Mouse (Mus musculus) liver, postnatal 0 days (tissue): ENCODE data around the gene Gm49661. TPM values are rescaled to one million over a fixed set of nuclear protein-coding genes. Genes with fewer than 3 reads are reported as not detected.

Source experiments
- ATAC-seq: fragments of 200-750 bp; cut with Nextera tagmentation; 2 replicates; pipeline ENCODE4 v1.8.0; 2017; ENCODE audit warnings: mild to moderate bottlenecking, moderate library complexity
- DNase-seq: peaks from one replicate; pipeline ENCODE4 v3.0.0-alpha.2; 2016
- H3K27ac ChIP-seq: fragments of 300-500 bp; sonication (generic); 2 replicates; pipeline ENCODE4 v1.5.1; 2014; ENCODE audit warnings: antibody characterized with exemption, moderate library complexity, mild to moderate bottlenecking, low read depth
- H3K27me3 ChIP-seq: fragments of 300-500 bp; sonication (generic); 2 replicates; pipeline ENCODE4 v1.6.1; 2014; ENCODE audit warnings: low read length, control low read depth, mixed read lengths; ENCODE audit not compliant: insufficient read depth
- H3K36me3 ChIP-seq: fragments of 300-500 bp; sonication (generic); replicated peaks from 2 replicates; pipeline ENCODE4 v1.6.1; 2014; ENCODE audit warnings: mild to moderate bottlenecking, control low read depth, low read length, moderate library complexity, mixed read lengths; ENCODE audit not compliant: insufficient read depth
- H3K4me1 ChIP-seq: fragments of 300-500 bp; sonication (generic); 2 replicates; pipeline ENCODE4 v1.6.1; 2014; ENCODE audit warnings: antibody characterized with exemption, mild to moderate bottlenecking, control low read depth; ENCODE audit not compliant: insufficient read depth
- H3K4me2 ChIP-seq: fragments of 300-500 bp; sonication (generic); 2 replicates; pipeline ENCODE4 v1.6.1; 2014; ENCODE audit warnings: low read depth, mild to moderate bottlenecking, low read length, moderate library complexity, mixed read lengths
- H3K4me3 ChIP-seq: fragments of 300-500 bp; sonication (generic); 2 replicates; pipeline ENCODE4 v1.5.1; 2014; ENCODE audit warnings: low read depth, low read length
- H3K9ac ChIP-seq: fragments of 300-500 bp; sonication (generic); replicated peaks from 2 replicates; pipeline ENCODE4 v1.6.1; 2014; ENCODE audit warnings: mild to moderate bottlenecking, moderate library complexity
- H3K9me3 ChIP-seq: fragments of 300-500 bp; sonication (generic); 2 replicates; pipeline ENCODE4 v1.6.1; 2016; ENCODE audit warnings: mild to moderate bottlenecking, control low read depth, low read length, mixed read lengths
- CTCF ChIP-seq: sonication (generic); IDR thresholded peaks from 2 replicates; pipeline ENCODE4 v1.5.1; 2016; ENCODE audit warnings: antibody characterized with exemption, low read depth
- EP300 ChIP-seq: IDR thresholded peaks from 2 replicates; pipeline ENCODE4 v1.6.1; 2016; ENCODE audit warnings: antibody characterized with exemption, low read depth, mild to moderate bottlenecking
- WGBS: fragments of 180-500 bp; shearing (Covaris S2); extraction: QIAGEN DNeasy Blood & Tissue Kit; methylation state at CpG from one replicate; pipeline ENCODE4 v1.1.7; 2014; ENCODE audit not compliant: insufficient replicate concordance; 5-methylcytosine and 5-hydroxymethylcytosine counted together
- polyA plus RNA-seq: library from polyadenylated mRNA; unstranded; fragments of >200 nt; fragmentation: Nextera tagmentation; extraction: Ambion mirVana; gene quantifications from 2 replicates; pipeline ENCODE4 v1.2.1, GENCODE M21; 2015

Gene Gm49661
- polyA plus RNA-seq, 1 experiment from 2014 or later, result not detected

GRCm38 (mm10) chr8:85011242-85011641 lies 42.0 kb upstream of the Gm49661 start:
- H3K9ac ChIP-seq, result no peak overlapping the region
- ATAC-seq (no peak), DNase-seq (no peak)
- no peak overlapping the region for H3K27ac ChIP-seq
- TF ChIP-seq CTCF (no peak), EP300 (no peak)
- H3K36me3 ChIP-seq, result no peaks in the 10 kb centered on the region
- peaks cover 46% of the 10 kb centered on the region for H3K27me3 ChIP-seq
- peaks cover 4% of the 10 kb centered on the region; the same call in 1 of the 2 replicates for H3K4me1 ChIP-seq
- WGBS, result 11% methylated on average over 28 of the region's 28 CpGs
- no peaks in the 10 kb centered on the region for H3K9me3 ChIP-seq
- no peak overlapping the region for H3K4me3 ChIP-seq
- no peak overlapping the region for H3K4me2 ChIP-seq

GRCm38 (mm10) chr8:85007686-85008085 lies 38.5 kb upstream of the Gm49661 start:
- peak; percentile 58 for ATAC-seq
- Histone ChIP-seq H3K4me1 (no peaks in the 10 kb centered on the region), H3K4me3 (no peak overlapping the region), H3K27me3 (peaks cover 32% of the 10 kb centered on the region), H3K9ac (no peak overlapping the region), H3K36me3 (no peaks in the 10 kb centered on the region; the same call in 1 of the 2 replicates), H3K27ac (no peak overlapping the region), H3K4me2 (no peak overlapping the region), H3K9me3 (no peaks in the 10 kb centered on the region)
- 18% methylated on average over 25 of the region's 25 CpGs for WGBS
- DNase-seq, result peak; percentile 79
- TF ChIP-seq CTCF (peak; percentile 76), EP300 (no peak)

- Histone ChIP-seq H3K9ac (0 out of 2 replicates have a peak overlapping the region, but pooled peaks have one; percentile 6), H3K27me3 (no peaks in the 10 kb centered on the region), H3K4me3 (no peak overlapping the region), H3K9me3 (no peaks in the 10 kb centered on the region), H3K27ac (no peak overlapping the region), H3K36me3 (peaks cover 7% of the 10 kb centered on the region; the same call in 1 of the 2 replicates), H3K4me1 (0 out of 2 replicates have a peak, but pooled peaks cover 7% of the 10 kb centered on the region), H3K4me2 (peak overlapping the region; percentile 23; the same call in 1 of the 2 replicates)
- 8% methylated on average over 19 of the region's 19 CpGs for WGBS
- DNase-seq (peak; percentile 93), ATAC-seq (peak; percentile 84)
- TF ChIP-seq EP300 (no peak), CTCF (peak; percentile 99)
Observed at GRCm38 (mm10) chr8:84997649-84998295, 28.5 kb upstream of the Gm49661 start.

- 0 out of 2 replicates have a peak, but pooled peaks cover 7% of the 10 kb centered on the region for H3K36me3 ChIP-seq
- TF ChIP-seq CTCF (no peak), EP300 (no peak)
- no peak overlapping the region for H3K4me2 ChIP-seq
- H3K27me3 ChIP-seq, result no peaks in the 10 kb centered on the region
- H3K9me3 ChIP-seq, result no peaks in the 10 kb centered on the region
- H3K9ac ChIP-seq, result no peak overlapping the region
- DNase-seq, result no peak
- 82% methylated on average over 5 of the region's 5 CpGs for WGBS
- ATAC-seq, result no peak
- H3K4me3 ChIP-seq, result no peak overlapping the region
- H3K27ac ChIP-seq, result no peak overlapping the region
- H3K4me1 ChIP-seq, result 0 out of 2 replicates have a peak, but pooled peaks cover 7% of the 10 kb centered on the region
Observed at GRCm38 (mm10) chr8:84996978-84997377, 27.7 kb upstream of the Gm49661 start.

GRCm38 (mm10) chr8:84995680-84996079 lies 26.4 kb upstream of the Gm49661 start:
- no peak for ATAC-seq
- Histone ChIP-seq H3K9me3 (no peaks in the 10 kb centered on the region), H3K4me2 (no peak overlapping the region), H3K27me3 (no peaks in the 10 kb centered on the region), H3K27ac (no peak overlapping the region), H3K4me3 (no peak overlapping the region), H3K36me3 (0 out of 2 replicates have a peak, but pooled peaks cover 7% of the 10 kb centered on the region), H3K4me1 (peaks cover 13% of the 10 kb centered on the region), H3K9ac (no peak overlapping the region)
- TF ChIP-seq EP300 (no peak), CTCF (no peak)
- WGBS, result 73% methylated on average over 25 of the region's 25 CpGs
- no peak for DNase-seq

GRCm38 (mm10) chr8:84994375-84994774 lies 25.1 kb upstream of the Gm49661 start:
- Histone ChIP-seq H3K4me3 (no peak overlapping the region), H3K4me1 (peaks cover 16% of the 10 kb centered on the region), H3K4me2 (no peak overlapping the region), H3K27me3 (no peaks in the 10 kb centered on the region), H3K36me3 (0 out of 2 replicates have a peak, but pooled peaks cover 7% of the 10 kb centered on the region), H3K27ac (no peak overlapping the region), H3K9ac (no peak overlapping the region), H3K9me3 (no peaks in the 10 kb centered on the region)
- WGBS, result 90% methylated on average over 9 of the region's 9 CpGs
- no peak for DNase-seq
- TF ChIP-seq EP300, result no peak
- TF ChIP-seq CTCF, result no peak
- no peak for ATAC-seq
